Mouse (Mus musculus) limb, embryonic 10.5 days (tissue): ENCODE measurements around the gene Rassf8. TPM values are rescaled to one million over a fixed set of nuclear protein-coding genes. Genes with fewer than 3 reads are reported as not detected.

Source experiments
- DNase-seq: peaks from one replicate; pipeline ENCODE4 v3.0.0-alpha.2; 2017; ENCODE audit warnings: low spot score
- H3K27ac ChIP-seq: fragments of 300-500 bp; sonication (generic); 2 replicates; pipeline ENCODE4 v1.5.1; 2016; ENCODE audit warnings: mild to moderate bottlenecking
- H3K27me3 ChIP-seq: fragments of 300-500 bp; sonication (generic); 2 replicates; pipeline ENCODE4 v1.6.1; 2016; ENCODE audit warnings: low read depth, mild to moderate bottlenecking; ENCODE audit not compliant: poor library complexity, severe bottlenecking
- H3K36me3 ChIP-seq: fragments of 300-500 bp; sonication (generic); 2 replicates; pipeline ENCODE4 v1.6.1; 2016; ENCODE audit warnings: mild to moderate bottlenecking, moderate library complexity
- H3K4me1 ChIP-seq: fragments of 300-500 bp; sonication (generic); 2 replicates; pipeline ENCODE4 v1.6.1; 2016
- H3K4me3 ChIP-seq: fragments of 300-500 bp; sonication (generic); 2 replicates; pipeline ENCODE4 v1.5.1; 2016; ENCODE audit warnings: mild to moderate bottlenecking, moderate library complexity
- H3K9me3 ChIP-seq: fragments of 300-500 bp; sonication (generic); replicated peaks from 2 replicates; pipeline ENCODE4 v1.6.1; 2016; ENCODE audit warnings: mild to moderate bottlenecking
- WGBS: fragments of 180-500 bp; shearing (Covaris S2); methylation state at CpG from one replicate; pipeline ENCODE4 v1.1.7; 2016; 5-methylcytosine and 5-hydroxymethylcytosine counted together
- polyA plus RNA-seq: library from polyadenylated mRNA; unstranded; fragments of >200 nt; fragmentation: Nextera tagmentation; extraction: Ambion mirVana; gene quantifications from 2 replicates; pipeline ENCODE4 v1.2.1, GENCODE M21; 2016

The Rassf8 gene
- polyA plus RNA-seq, 1 experiment from 2014 or later: 6.4 TPM

DNA sequence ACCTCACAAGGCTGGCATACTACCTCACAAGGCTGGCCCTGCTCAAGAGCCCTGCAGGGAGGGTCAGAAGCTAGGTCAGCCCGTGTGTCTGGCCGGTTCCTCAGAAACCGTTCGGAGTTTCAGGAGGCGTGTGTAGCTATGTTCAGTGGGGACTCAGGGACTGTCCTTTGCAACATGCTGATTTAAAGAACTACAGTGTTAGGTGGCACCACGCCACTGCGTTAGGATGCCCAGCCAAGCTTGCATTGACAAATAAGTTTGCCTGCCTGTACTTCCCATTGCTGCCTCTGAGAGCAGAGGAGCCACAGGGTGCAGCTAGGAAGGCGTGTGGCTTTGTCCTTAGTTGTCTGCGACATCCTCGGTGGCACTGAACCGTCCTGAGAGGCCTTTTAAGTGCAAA is 23.3 kb downstream of the Rassf8 start:
- Histone ChIP-seq H3K4me1 (peaks cover 31% of the 10 kb centered on the region), H3K4me3 (no peak overlapping the region), H3K27ac (no peak overlapping the region; the same call in 1 of the 2 replicates), H3K9me3 (no peaks in the 10 kb centered on the region), H3K36me3 (no peaks in the 10 kb centered on the region), H3K27me3 (no peaks in the 10 kb centered on the region)
- 82% methylated on average over 11 of the region's 11 CpGs for WGBS
- no peak for DNase-seq

DNA sequence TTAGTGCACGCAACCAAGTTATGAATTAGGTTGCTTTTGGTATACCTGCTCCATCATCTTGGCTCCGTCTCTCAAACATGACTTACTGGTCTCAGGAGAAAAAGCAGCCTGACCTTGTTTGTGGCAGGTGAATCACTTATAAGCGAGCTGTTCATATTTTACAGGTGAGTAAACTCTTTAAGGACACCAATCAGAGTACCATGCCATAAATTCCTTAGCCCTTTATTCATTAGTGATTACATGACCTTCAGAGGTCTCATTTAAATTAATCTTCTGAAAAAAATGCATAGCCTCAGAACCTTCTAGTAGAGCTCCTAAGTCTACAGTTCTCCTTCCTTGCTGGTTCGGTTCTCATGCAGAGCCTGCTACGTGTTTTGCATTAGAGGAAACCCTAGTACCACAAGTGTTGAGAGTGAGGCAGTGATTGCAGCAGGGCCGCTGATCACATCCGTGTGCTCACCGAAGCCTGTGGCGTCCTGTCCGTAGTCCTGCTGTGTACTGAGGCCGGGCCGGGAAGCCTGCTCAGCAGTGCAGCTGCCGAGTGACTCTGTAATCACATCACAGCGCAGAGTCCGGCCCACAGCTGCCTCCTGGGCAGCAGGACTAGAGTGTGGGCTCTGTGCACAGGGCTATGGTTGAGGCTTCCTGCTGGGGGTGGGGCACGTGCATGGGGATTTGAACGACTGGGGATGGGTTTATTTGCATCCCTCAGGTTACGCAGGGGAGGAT is 23.9 kb downstream of the Rassf8 start:
- Histone ChIP-seq H3K36me3 (no peaks in the 10 kb centered on the region), H3K9me3 (no peaks in the 10 kb centered on the region), H3K4me3 (no peak overlapping the region), H3K27me3 (no peaks in the 10 kb centered on the region), H3K4me1 (peaks cover 27% of the 10 kb centered on the region), H3K27ac (no peak overlapping the region; the same call in 1 of the 2 replicates)
- 51% methylated on average over 18 of the region's 18 CpGs for WGBS
- no peak for DNase-seq

- DNase-seq: no peak
- no peak overlapping the region for H3K27ac ChIP-seq
- peaks cover 30% of the 10 kb centered on the region for H3K4me1 ChIP-seq
- no peaks in the 10 kb centered on the region for H3K36me3 ChIP-seq
- 95% methylated on average over 2 of the region's 2 CpGs for WGBS
- H3K4me3 ChIP-seq: no peak overlapping the region
- no peaks in the 10 kb centered on the region for H3K27me3 ChIP-seq
- no peaks in the 10 kb centered on the region for H3K9me3 ChIP-seq
Measured at GRCm38 (mm10) chr6:145774436-145774835, 27.9 kb downstream of the Rassf8 start.

GRCm38 (mm10) chr6:145776241-145776640 is 29.7 kb downstream of the Rassf8 start:
- no peak for DNase-seq
- Histone ChIP-seq H3K9me3 (no peaks in the 10 kb centered on the region), H3K4me3 (no peak overlapping the region), H3K36me3 (no peaks in the 10 kb centered on the region), H3K27me3 (no peaks in the 10 kb centered on the region), H3K4me1 (peaks cover 32% of the 10 kb centered on the region), H3K27ac (no peak overlapping the region)
- 85% methylated on average over 4 of the region's 4 CpGs for WGBS

DNA sequence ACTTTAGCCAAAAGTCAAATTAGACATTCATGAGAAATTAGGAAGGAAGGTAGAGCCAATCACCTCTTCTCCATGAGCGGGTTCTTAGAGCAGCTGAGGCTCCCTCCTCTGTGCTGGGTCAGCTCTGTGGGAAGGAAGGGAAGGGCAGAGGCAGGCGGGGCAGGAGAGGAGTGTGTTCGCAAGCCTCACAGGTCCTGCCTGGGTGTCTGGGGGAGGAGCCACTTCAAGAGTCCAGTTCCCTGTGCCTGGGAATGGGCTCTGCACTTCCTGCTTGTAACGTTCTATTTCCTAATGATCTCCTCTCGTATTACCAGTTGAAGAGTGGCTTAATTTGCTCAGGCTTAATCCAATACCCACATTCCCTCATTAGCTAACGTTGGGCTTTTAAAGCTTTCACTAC is 32.8 kb downstream of the Rassf8 start:
- DNase-seq: peak; percentile 43
- 8% methylated on average over 6 of the region's 6 CpGs for WGBS
- peak overlapping the region; percentile 68 for H3K27ac ChIP-seq

GRCm38 (mm10) chr6:145780180-145780802 is 33.7 kb downstream of the Rassf8 start:
- Histone ChIP-seq H3K9me3 (no peaks in the 10 kb centered on the region), H3K36me3 (0 out of 2 replicates have a peak, but pooled peaks cover 3% of the 10 kb centered on the region), H3K27me3 (no peaks in the 10 kb centered on the region), H3K27ac (no peak overlapping the region), H3K4me3 (no peak overlapping the region), H3K4me1 (peaks cover 42% of the 10 kb centered on the region)
- DNase-seq: no peak
- WGBS: 70% methylated on average over 8 of the region's 8 CpGs

More for the DNA sequence above, 32.8 kb downstream of the Rassf8 start:
- Histone ChIP-seq H3K4me1 (peaks cover 42% of the 10 kb centered on the region), H3K4me3 (0 out of 2 replicates have a peak overlapping the region, but pooled peaks have one; percentile 10), H3K9me3 (no peaks in the 10 kb centered on the region), H3K27me3 (no peaks in the 10 kb centered on the region), H3K36me3 (0 out of 2 replicates have a peak, but pooled peaks cover 3% of the 10 kb centered on the region)

DNA sequence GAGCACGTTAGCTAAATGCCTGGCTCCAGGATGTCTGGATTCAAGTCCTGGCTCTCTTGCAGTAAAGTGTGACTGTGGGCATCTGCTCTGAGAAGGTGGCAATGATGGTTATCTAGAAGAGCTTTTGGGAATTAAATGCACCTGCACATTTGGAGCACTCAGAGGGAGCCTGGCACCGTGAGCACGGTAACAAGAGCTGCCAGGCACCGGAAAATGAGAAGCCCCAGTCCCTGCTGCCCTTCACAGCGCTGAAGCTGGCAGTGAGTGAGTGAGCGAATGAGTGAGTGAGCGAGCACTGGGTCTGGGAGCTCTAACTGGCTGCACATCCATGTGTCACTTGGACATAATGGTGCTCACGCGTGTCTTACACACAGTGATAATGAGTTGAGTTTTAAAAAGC is 34.7 kb downstream of the Rassf8 start:
- no peak overlapping the region for H3K4me3 ChIP-seq
- H3K9me3 ChIP-seq: 0 out of 2 replicates have a peak, but pooled peaks cover 2% of the 10 kb centered on the region
- H3K27me3 ChIP-seq: no peaks in the 10 kb centered on the region
- DNase-seq: no peak
- H3K4me1 ChIP-seq: peaks cover 40% of the 10 kb centered on the region
- H3K36me3 ChIP-seq: 0 out of 2 replicates have a peak, but pooled peaks cover 3% of the 10 kb centered on the region
- WGBS: 92% methylated on average over 9 of the region's 9 CpGs
- H3K27ac ChIP-seq: peak overlapping the region; percentile 65

GRCm38 (mm10) chr6:145781966-145782365 is 35.4 kb downstream of the Rassf8 start:
- 0 out of 2 replicates have a peak, but pooled peaks cover 3% of the 10 kb centered on the region for H3K36me3 ChIP-seq
- no peak overlapping the region for H3K4me3 ChIP-seq
- peaks cover 40% of the 10 kb centered on the region for H3K4me1 ChIP-seq
- no peak overlapping the region for H3K27ac ChIP-seq
- H3K9me3 ChIP-seq: 0 out of 2 replicates have a peak, but pooled peaks cover 2% of the 10 kb centered on the region
- H3K27me3 ChIP-seq: no peaks in the 10 kb centered on the region
- 65% methylated on average over 2 of the region's 2 CpGs for WGBS
- no peak for DNase-seq

DNA sequence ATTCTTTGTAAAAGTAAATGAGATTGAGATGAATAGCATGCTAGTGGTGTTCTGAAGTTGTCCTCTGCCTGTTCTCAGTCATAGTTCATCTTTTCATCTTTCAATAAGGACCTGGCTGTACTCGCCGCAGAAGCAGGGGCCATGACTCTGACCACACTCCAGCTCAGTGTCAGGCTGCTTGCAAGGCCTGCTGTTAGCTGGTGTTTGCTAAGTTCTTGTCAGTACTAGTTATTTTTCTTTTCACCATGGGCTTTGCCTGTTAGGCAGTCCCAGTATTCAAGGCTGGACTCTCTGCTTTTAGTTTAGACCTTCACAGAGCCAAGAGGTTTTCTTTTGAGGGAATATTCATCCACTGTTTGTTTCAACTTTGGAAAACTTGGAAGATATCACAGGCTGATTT is 40.8 kb downstream of the Rassf8 start:
- no peak overlapping the region for H3K4me3 ChIP-seq
- no peak for DNase-seq
- H3K27me3 ChIP-seq: no peaks in the 10 kb centered on the region
- H3K4me1 ChIP-seq: peaks cover 5% of the 10 kb centered on the region; the same call in 1 of the 2 replicates
- H3K27ac ChIP-seq: no peak overlapping the region
- WGBS: 89% methylated on average over 2 of the region's 2 CpGs
- 0 out of 2 replicates have a peak, but pooled peaks cover 2% of the 10 kb centered on the region for H3K9me3 ChIP-seq
- 0 out of 2 replicates have a peak, but pooled peaks cover 3% of the 10 kb centered on the region for H3K36me3 ChIP-seq

DNA sequence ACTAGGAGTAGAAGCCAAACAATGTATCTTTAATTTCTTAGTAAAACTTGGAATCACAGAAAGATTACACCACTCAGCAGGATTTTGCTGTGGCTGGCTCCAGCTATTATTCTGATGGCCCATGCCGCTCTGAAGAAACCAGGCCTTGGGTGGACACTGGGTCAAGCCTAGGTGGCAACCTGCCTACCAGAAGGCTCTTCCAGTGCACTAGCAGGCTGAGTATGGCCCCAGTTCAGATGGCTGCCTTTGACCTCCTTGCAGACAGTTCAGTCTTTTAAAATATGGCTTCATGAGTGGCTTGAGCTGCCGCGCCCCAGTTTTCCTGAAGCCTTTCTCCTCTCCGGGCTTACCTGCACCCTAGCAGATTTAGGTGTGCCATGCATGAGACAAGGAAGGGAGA is 43.2 kb downstream of the Rassf8 start:
- Histone ChIP-seq H3K4me3 (no peak overlapping the region), H3K27me3 (no peaks in the 10 kb centered on the region), H3K4me1 (peaks cover 9% of the 10 kb centered on the region), H3K36me3 (no peaks in the 10 kb centered on the region), H3K27ac (no peak overlapping the region), H3K9me3 (0 out of 2 replicates have a peak, but pooled peaks cover 2% of the 10 kb centered on the region)
- WGBS: 98% methylated on average over 4 of the region's 4 CpGs
- no peak for DNase-seq

DNA sequence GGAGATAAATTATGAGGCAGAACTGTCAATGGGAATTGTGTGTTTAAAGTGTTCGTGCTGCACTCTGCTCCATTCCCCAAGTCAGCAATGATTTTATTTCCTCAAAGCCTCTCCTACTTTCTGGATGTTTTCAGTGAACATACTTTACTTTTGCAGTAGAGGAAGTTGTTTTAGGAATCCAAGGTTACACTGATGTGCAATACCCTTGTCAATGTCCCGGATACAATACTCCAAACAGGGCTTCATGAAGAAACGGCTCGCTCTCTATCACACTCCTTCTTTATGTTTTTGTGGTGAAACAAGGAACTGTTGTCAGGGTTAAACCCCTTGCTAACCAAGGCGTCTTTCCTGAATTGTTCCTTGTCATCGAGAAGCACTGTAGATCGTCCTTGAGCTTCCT is 45.8 kb downstream of the Rassf8 start:
- DNase-seq: no peak
- H3K27ac ChIP-seq: no peak overlapping the region
- H3K4me3 ChIP-seq: no peak overlapping the region
- no peaks in the 10 kb centered on the region for H3K9me3 ChIP-seq
- H3K36me3 ChIP-seq: no peaks in the 10 kb centered on the region
- H3K4me1 ChIP-seq: peaks cover 9% of the 10 kb centered on the region
- 85% methylated on average over 7 of the region's 7 CpGs for WGBS
- no peaks in the 10 kb centered on the region for H3K27me3 ChIP-seq

- no peak overlapping the region for H3K4me3 ChIP-seq
- no peaks in the 10 kb centered on the region for H3K27me3 ChIP-seq
- 14% methylated on average over 4 of the region's 4 CpGs for WGBS
- H3K27ac ChIP-seq: no peak overlapping the region
- H3K4me1 ChIP-seq: peaks cover 12% of the 10 kb centered on the region
- H3K9me3 ChIP-seq: no peaks in the 10 kb centered on the region
- peak; percentile 42 for DNase-seq
- no peaks in the 10 kb centered on the region for H3K36me3 ChIP-seq
Measured at GRCm38 (mm10) chr6:145793109-145793593, 46.6 kb downstream of the Rassf8 start.

GRCm38 (mm10) chr6:145794671-145795070 is 48.1 kb downstream of the Rassf8 start:
- 53% methylated on average over 4 of the region's 4 CpGs for WGBS
- Histone ChIP-seq H3K27me3 (no peaks in the 10 kb centered on the region), H3K9me3 (no peaks in the 10 kb centered on the region), H3K27ac (no peak overlapping the region), H3K4me3 (no peak overlapping the region), H3K36me3 (no peaks in the 10 kb centered on the region), H3K4me1 (peaks cover 12% of the 10 kb centered on the region)
- DNase-seq: peak; percentile 43
